Mouse (Mus musculus) cerebellum, postnatal 25 days (tissue): Measurements from ENCODE around the gene Adam17.

Experiments
- DNase-seq, 2 experiments: peaks; one replicate each; pipeline ENCODE4 v3.0.0; 2021; ENCODE audit warnings: mixed read lengths in 2 of 2

Gene Adam17

DNA sequence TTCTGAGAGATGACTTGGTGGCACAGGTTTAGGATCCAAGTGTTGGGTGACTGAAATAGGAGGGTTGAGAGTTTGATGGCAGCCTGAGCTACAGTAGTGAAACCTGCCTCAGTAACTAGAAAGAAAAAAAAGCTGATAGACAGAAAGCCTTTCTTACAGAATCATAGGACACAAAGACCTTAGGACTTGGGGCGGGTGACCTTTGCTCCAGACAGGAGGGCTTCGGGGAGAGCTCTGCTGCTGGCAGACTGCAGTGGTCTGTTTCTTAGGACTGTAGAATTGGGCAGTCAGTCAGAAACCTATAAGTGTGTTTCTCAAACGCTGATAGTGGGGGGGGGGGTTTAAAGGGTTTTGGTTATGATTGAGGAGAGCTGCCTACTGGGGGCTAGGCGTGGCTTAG lies 67.7 kb downstream of the Adam17 start:
- no peak for DNase-seq

DNA sequence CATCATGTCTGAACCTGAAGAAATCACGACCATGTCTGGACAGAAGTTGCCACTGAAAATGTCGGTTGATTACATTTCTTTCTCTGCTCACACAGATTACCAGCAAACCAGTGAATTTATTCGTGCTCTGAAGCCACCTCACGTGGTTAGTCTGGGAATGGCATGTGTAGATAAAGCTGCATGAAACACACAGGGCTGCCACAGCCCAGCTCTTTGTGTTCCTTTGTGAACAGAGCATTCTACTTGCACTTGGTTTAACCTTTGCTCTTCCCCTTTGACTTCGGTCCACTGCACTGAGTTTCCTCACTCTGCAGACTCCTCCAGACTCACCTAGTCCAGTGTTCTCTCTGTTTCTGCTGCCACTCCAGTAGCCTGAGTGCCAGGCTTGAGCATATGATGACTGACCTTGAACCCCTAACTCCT lies 71.1 kb downstream of the Adam17 start:
- DNase-seq: no peak

DNA sequence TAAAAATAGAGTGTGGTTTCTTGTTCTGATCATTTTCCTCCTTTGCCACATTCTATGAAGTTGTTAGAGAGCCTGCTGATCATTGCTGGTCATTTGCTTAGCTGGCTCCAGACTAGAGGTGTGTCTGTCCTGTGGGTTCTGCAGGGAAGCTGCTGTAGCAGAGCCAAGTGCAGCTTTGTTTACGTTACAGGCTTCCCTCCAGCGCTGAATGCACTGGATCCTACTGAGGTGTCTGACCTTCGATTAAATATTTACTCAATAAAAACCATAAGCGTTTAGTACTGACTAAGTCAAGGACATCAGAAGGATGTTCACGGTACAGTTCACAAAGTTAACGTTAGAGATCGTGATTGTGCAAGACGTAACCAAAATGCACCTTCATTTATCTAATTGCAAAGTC lies 71.5 kb downstream of the Adam17 start:
- no peak for DNase-seq

GRCm38 (mm10) chr12:21301324-21301723 lies 72.1 kb downstream of the Adam17 start:
- no peak for DNase-seq

DNA sequence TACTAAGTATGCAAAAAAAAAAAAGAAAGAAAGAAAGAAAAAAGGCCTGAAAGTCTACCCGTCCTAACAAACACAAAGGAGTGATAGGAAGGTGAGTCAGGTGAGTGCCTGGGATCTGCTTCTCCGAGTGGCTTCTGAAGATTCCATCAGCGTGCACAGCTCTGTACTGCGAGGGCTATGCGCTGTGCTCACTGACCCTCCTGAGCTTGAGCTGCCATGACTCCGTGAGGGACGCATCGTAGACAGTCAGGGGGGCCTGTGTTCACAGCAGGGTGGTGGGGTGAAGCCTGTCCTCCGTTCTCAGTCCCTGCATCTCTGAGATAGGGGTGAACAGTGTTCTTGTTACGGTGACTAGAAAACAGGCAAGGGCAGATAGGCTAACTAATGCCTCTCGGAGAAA lies 74.6 kb downstream of the Adam17 start:
- no peak for DNase-seq

GRCm38 (mm10) chr12:21289651-21290050 lies 83.8 kb downstream of the Adam17 start:
- no peak for DNase-seq

DNA sequence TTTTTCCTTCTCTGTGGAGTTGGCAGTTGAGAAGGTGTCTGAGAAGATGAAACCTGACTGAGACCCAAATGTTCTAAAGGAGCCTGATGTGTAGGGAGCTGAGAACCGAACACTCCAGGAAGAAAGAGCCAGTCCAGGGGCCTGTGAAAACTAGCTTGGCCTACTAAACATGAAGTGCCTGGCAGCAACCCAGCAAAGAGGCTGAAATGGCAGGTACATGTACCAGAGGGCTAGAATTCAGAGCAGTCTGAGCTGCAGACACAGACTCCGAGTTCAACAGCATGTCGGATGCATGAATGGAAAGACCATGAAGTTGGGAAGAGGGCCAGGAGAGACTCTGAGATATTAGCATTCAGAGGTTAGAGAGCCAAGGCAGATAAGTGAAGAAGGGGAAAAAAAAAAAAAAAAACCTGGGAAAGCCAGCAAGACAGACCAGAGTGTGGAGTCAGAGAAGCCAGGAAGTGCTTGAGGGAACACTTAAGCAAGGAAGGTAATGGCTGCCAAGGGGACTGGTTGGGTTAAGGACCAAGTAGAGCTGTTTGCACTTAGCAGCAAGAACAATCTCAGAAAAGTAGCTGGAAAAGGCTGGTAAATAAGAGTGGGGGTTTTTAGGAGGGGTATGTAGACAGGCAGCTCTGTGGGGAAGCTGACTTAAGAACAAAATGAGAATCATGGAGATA lies 84.6 kb downstream of the Adam17 start:
- DNase-seq: no peak

- DNase-seq: no peak
These were observed 86.5 kb downstream of the Adam17 start for GRCm38 (mm10) chr12:21286712-21287650.

- peak; percentile 99 for DNase-seq
These were observed 87.2 kb downstream of the Adam17 start, which contains the start of gene Itgb1bp1 for GRCm38 (mm10) chr12:21286243-21286622. Itgb1bp1 (minus strand) TSS chr12:21286284.

DNA sequence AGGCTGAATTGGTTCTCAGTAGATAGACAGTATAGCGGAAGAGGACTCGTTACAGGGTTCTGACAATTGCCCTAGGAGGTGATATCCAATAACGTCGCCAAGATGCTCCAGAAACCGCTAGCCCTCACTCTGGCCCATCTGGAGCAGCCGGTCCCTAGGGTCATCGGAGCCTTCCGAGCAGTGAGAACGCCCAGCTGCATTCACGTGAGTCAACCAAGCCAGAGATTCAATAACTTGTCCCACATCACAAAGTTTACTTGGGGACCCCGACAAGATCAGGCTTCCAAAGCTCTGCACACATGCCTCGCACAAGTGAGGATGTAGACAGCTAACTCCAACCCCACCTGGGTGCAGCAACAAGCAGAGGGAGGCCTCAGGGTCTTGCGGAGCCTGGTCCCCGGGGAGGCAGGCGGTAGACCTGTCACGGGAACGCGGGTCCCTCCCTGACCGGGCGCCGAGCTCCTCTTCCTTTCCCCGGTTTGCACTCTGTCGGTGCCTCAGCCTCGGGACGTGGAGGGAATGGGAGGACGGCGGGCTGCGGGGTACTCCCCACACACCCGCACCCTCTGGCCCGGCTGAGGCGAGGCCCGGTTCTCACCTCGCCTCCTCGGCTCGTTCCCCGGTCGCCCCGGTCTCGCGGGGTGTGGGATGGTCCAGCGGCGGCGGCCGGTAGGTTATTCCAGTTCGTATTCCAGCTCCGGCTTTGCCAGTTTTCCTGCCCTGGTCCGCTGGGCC lies 87.8 kb downstream of the Adam17 start:
- no peak for DNase-seq

- no peak for DNase-seq
These were observed 88.5 kb downstream of the Adam17 start, which contains the start of gene Cpsf3 for GRCm38 (mm10) chr12:21284761-21285441. Cpsf3 (plus strand) TSS chr12:21285391.

- no peak for DNase-seq
These were observed 96.0 kb downstream of the Adam17 start for GRCm38 (mm10) chr12:21277352-21277864.

- peak; percentile 81 to 83 for DNase-seq
These were observed 99.0 kb downstream of the Adam17 start for GRCm38 (mm10) chr12:21274446-21274845.
